26 mouse cellular contexts compared by ENCODE assay signal in the genomic region with DNA sequence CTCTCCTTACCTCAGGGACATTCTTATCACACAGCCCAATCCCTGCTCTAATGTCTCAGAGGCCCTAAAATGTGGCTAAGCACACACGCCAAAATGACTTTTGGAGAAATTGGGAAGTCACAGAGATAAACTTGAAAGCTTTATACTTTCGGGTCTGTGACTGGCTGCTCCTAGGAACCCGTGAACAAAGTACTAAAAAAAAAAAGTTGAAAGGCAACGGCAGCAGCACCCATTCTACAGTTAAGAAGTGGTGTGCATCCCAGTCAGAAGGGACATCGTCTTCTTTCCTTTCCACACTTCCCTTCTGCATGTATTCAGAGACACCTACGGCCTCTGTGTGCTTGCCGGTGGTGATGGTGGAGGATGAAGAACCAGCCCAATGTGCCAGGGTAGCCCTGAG. TPM values are rescaled to one million over a fixed set of nuclear protein-coding genes. Genes with fewer than 3 reads are reported as not detected.
A peak's percentile ranks its signal among the peaks of the same experiment; 100 is the strongest.
DNase-seq lines count a peak whose midpoint lies in the region; ATAC-seq and TF ChIP-seq lines count a peak whose summit lies in the region.
"Had no signal": no experiment of that assay in that cellular context is flagged by ENCODE, and none has a peak within 500 bp of the region (broad histone marks: within the 10 kb centered on the region; RNA-seq: fewer than 3 reads in every experiment).

No protein-coding gene starts in this region.

- intact Hi-C loops in left cerebral cortex, adult 2 months (cut with DNase I) = no loop called here

- H3K4me3 ChIP-seq in liver, embryonic 13.5 days (replicated peaks) = no peak overlapping the region
- no peak overlapping the region for H3K4me3 ChIP-seq in liver, postnatal 0 days (ENCODE audit: low read depth, low read length)
- H3K4me3 ChIP-seq in testis, adult 2 months (ENCODE audit: control insufficient read depth, low read depth, low read length) = peak overlapping the region; percentile 79
- no peak overlapping the region for H3K4me3 ChIP-seq in left cerebral cortex, adult 2 months
- H3K4me3 ChIP-seq: embryonic facial prominence, embryonic 10.5 days; embryonic facial prominence, embryonic 12.5 days; forebrain, embryonic 13.5 days; forebrain, embryonic 15.5 days had no signal

- TF ChIP-seq CTCF in liver, postnatal 0 days (IDR thresholded peaks at IDR 0.05; ENCODE audit: low read depth) = no peak
- no peak for TF ChIP-seq CTCF in testis, adult 2 months (IDR thresholded peaks at IDR 0.05; ENCODE audit: control insufficient read depth, insufficient read depth, insufficient replicate concordance, low read depth, low read length)
- no peak for TF ChIP-seq CTCF in left cerebral cortex, adult 2 months (IDR thresholded peaks at IDR 0.05)

- H3K27me3 ChIP-seq in liver, embryonic 13.5 days = no peaks in the 10 kb centered on the region
- no peaks in the 10 kb centered on the region for H3K27me3 ChIP-seq in liver, postnatal 0 days (ENCODE audit: insufficient read depth, low read length)
- H3K27me3 ChIP-seq in testis, adult 2 months (ENCODE audit: control insufficient read depth, insufficient read depth, low read length) = no peaks in the 10 kb centered on the region
- H3K27me3 ChIP-seq: CH12.LX; embryonic facial prominence, embryonic 12.5 days; forebrain, embryonic 13.5 days; forebrain, embryonic 15.5 days; Patski had no signal

- TF ChIP-seq POLR2A in testis, adult 2 months (IDR thresholded peaks at IDR 0.05; ENCODE audit: control insufficient read depth, low read depth, low read length) = no peak

- H3K9me3 ChIP-seq in liver, embryonic 13.5 days (replicated peaks) = no peaks in the 10 kb centered on the region
- no peaks in the 10 kb centered on the region for H3K9me3 ChIP-seq in liver, postnatal 0 days (ENCODE audit: low read length)
- H3K9me3 ChIP-seq: embryonic facial prominence, embryonic 10.5 days; embryonic facial prominence, embryonic 12.5 days; forebrain, embryonic 13.5 days; forebrain, embryonic 15.5 days had no signal

- no peak overlapping the region for H3K9ac ChIP-seq in liver, embryonic 13.5 days
- H3K9ac ChIP-seq in liver, postnatal 0 days (replicated peaks) = no peak overlapping the region
- H3K9ac ChIP-seq: embryonic facial prominence, embryonic 12.5 days; forebrain, embryonic 13.5 days; forebrain, embryonic 15.5 days; forebrain, postnatal 0 days had no signal

- H3K4me1 ChIP-seq in liver, embryonic 13.5 days (replicated peaks) = peaks cover 14% of the 10 kb centered on the region
- H3K4me1 ChIP-seq in liver, postnatal 0 days (ENCODE audit: insufficient read depth) = no peaks in the 10 kb centered on the region
- peaks cover 5% of the 10 kb centered on the region for H3K4me1 ChIP-seq in testis, adult 2 months (ENCODE audit: control insufficient read depth, insufficient read depth, low read length)
- H3K4me1 ChIP-seq: embryonic facial prominence, embryonic 12.5 days had no signal

- no peak overlapping the region for H3K4me2 ChIP-seq in liver, embryonic 13.5 days
- H3K4me2 ChIP-seq in liver, postnatal 0 days (ENCODE audit: low read depth, low read length) = no peak overlapping the region
- H3K4me2 ChIP-seq: embryonic facial prominence, embryonic 12.5 days; forebrain, embryonic 13.5 days; forebrain, embryonic 15.5 days had no signal

- WGBS in liver, embryonic 13.5 days (ENCODE audit: insufficient replicate concordance) = 69% methylated on average over 7 of the region's 7 CpGs
- WGBS in liver, postnatal 0 days (ENCODE audit: insufficient replicate concordance) = 75% methylated on average over 7 of the region's 7 CpGs

- DNase-seq in liver, embryonic 13.5 days = no peak
- no peak for DNase-seq in liver, postnatal 0 days
- no peak for DNase-seq in testis, postnatal 10 days (ENCODE audit: low spot score)
- no peak for DNase-seq in left cerebral cortex, adult 2 months (ENCODE audit: extremely low spot score in 1 of 2, low spot score in 2 of 2)
- DNase-seq: adrenal gland, adult 8-10 months; adrenal gland, postnatal 14 days; adrenal gland, postnatal 36 days; B cell, adult 2 months; cerebellum, adult 11-12 months; cerebellum, adult 2 months; cerebellum, adult 9-10 months; cerebellum, postnatal 10 days; cerebellum, postnatal 25 days; forebrain, postnatal 0 days had no signal

- no peak for TF ChIP-seq EP300 in liver, postnatal 0 days (IDR thresholded peaks at IDR 0.05; ENCODE audit: low read depth)

- H3K27ac ChIP-seq in liver, embryonic 13.5 days = 0 out of 2 replicates have a peak overlapping the region, but pooled peaks have one; percentile 15
- no peak overlapping the region for H3K27ac ChIP-seq in liver, postnatal 0 days (ENCODE audit: low read depth)
- H3K27ac ChIP-seq in testis, adult 2 months (ENCODE audit: control insufficient read depth, insufficient read depth, low read depth, low read length) = peak overlapping the region; percentile 63; the same call in 1 of the 2 replicates
- H3K27ac ChIP-seq in left cerebral cortex, adult 2 months = no peak overlapping the region
- H3K27ac ChIP-seq: embryonic facial prominence, embryonic 10.5 days; embryonic facial prominence, embryonic 12.5 days; forebrain, embryonic 13.5 days; forebrain, embryonic 15.5 days had no signal

- no peaks in the 10 kb centered on the region for H3K36me3 ChIP-seq in liver, embryonic 13.5 days
- no peaks in the 10 kb centered on the region for H3K36me3 ChIP-seq in liver, postnatal 0 days (replicated peaks; ENCODE audit: insufficient read depth, low read length)
- no peaks in the 10 kb centered on the region for H3K36me3 ChIP-seq in testis, adult 2 months (ENCODE audit: control insufficient read depth, insufficient read depth, low read length)
- H3K36me3 ChIP-seq: embryonic facial prominence, embryonic 10.5 days; embryonic facial prominence, embryonic 12.5 days; forebrain, embryonic 15.5 days; G1E had no signal

- ATAC-seq in liver, embryonic 13.5 days (ENCODE audit: low read depth) = no peak
- ATAC-seq in liver, postnatal 0 days = no peak
- 0 out of 2 replicates have a peak, but pooled peaks have one; percentile 25 for ATAC-seq in megakaryocyte-erythroid progenitor cell, adult 5-6 weeks (replicated peaks; ENCODE audit: low FRiP score, low TSS enrichment, poor library complexity, severe bottlenecking)
- ATAC-seq: activated CD4-positive, CD25-positive, alpha-beta regulatory T cell, adult 4 months; CD4-positive, CD25-positive, alpha-beta regulatory T cell, adult 4 months; forebrain, embryonic 13.5 days; forebrain, embryonic 15.5 days; forebrain, postnatal 0 days; Patski had no signal

RNA-seq across cellular contexts. Expression of a gene that starts 14.6 kb away (rescaled TPM):
- 0.05 and 0.06 TPM in 2 replicates for polyA plus RNA-seq in liver, embryonic 13.5 days (2015; fragmentation: Nextera tagmentation; extraction: Ambion mirVana)
- polyA plus RNA-seq in liver, postnatal 0 days (2015; fragmentation: Nextera tagmentation; extraction: Ambion mirVana) = 0.11 and 0.13 TPM in 2 replicates
- 2.5 and 3.5 TPM in 2 replicates for polyA plus RNA-seq in testis, adult 2 months (2012; rRNA removed)
- total RNA-seq in megakaryocyte-erythroid progenitor cell, adult 5-6 weeks (2014; fragmentation: Nextera tagmentation) = not detected in 2 replicates
- 0.11 TPM in 1 of 2 replicates, not detected in the other for total RNA-seq in megakaryocyte-erythroid progenitor cell, adult 5-6 weeks (2017)
- 1 to 10 TPM; 1.2 to 1.7 TPM for total RNA-seq in left cerebral cortex, adult 2 months (2021)
- total RNA-seq: adrenal gland, adult 18-20 months; adrenal gland, postnatal 14 days had no signal
- polyA plus RNA-seq: G1E, Patski had no signal

Comparison
In these comparisons a context has a peak if more than half of its experiments do, and no peak if none do; other contexts are left out.
1. H3K27ac ChIP-seq: peak in liver, embryonic 13.5 days (single experiment) and testis, adult 2 months (single experiment); none in liver, postnatal 0 days (single experiment) and left cerebral cortex, adult 2 months (single experiment).